Mouse (Mus musculus) limb, embryonic 14.5 days (tissue): ENCODE results near the gene Pdlim1. TPM values are rescaled to one million over a fixed set of nuclear protein-coding genes. Genes with fewer than 3 reads are reported as not detected.
A peak's percentile ranks its signal among the peaks of the same experiment; 100 is the strongest.

ENCODE experiments used
- ATAC-seq: fragments of 200-750 bp; cut with Nextera tagmentation; 2 replicates; pipeline ENCODE4 v1.8.0; 2017; ENCODE audit warnings: low read depth, moderate number of reproducible peaks, moderate TSS enrichment; ENCODE audit not compliant: low FRiP score
- DNase-seq: peaks from one replicate; pipeline ENCODE4 v3.0.0-alpha.2; 2015; ENCODE audit warnings: low spot score
- H3K27ac ChIP-seq: fragments of 300-500 bp; sonication (generic); replicated peaks from 2 replicates; pipeline ENCODE4 v1.5.1; 2014; ENCODE audit warnings: low read depth, mild to moderate bottlenecking, low read length, moderate library complexity, mixed read lengths
- H3K27me3 ChIP-seq: fragments of 300-500 bp; sonication (generic); 2 replicates; pipeline ENCODE4 v1.6.1; 2014; ENCODE audit warnings: low read length, mixed read lengths; ENCODE audit not compliant: control insufficient read depth, insufficient read depth
- H3K36me3 ChIP-seq: fragments of 300-500 bp; sonication (generic); 2 replicates; pipeline ENCODE4 v1.6.1; 2014; ENCODE audit warnings: mild to moderate bottlenecking, low read length, moderate library complexity, mixed read lengths; ENCODE audit not compliant: control insufficient read depth, insufficient read depth
- H3K4me1 ChIP-seq: fragments of 300-500 bp; sonication (generic); 2 replicates; pipeline ENCODE4 v1.6.1; 2014; ENCODE audit warnings: antibody characterized with exemption, low read length, mixed read lengths; ENCODE audit not compliant: control insufficient read depth, insufficient read depth
- H3K4me2 ChIP-seq: fragments of 300-500 bp; sonication (generic); replicated peaks from 2 replicates; pipeline ENCODE4 v1.6.1; 2014; ENCODE audit warnings: low read depth, mild to moderate bottlenecking, low read length, moderate library complexity; ENCODE audit not compliant: severe bottlenecking
- H3K4me3 ChIP-seq: fragments of 300-500 bp; sonication (generic); replicated peaks from 2 replicates; pipeline ENCODE4 v1.5.1; 2014; ENCODE audit warnings: low read length
- H3K9ac ChIP-seq: fragments of 300-500 bp; sonication (generic); 2 replicates; pipeline ENCODE4 v1.6.1; 2014; ENCODE audit warnings: mild to moderate bottlenecking, low read depth, low read length, moderate library complexity; ENCODE audit not compliant: severe bottlenecking
- H3K9me3 ChIP-seq: fragments of 300-500 bp; sonication (generic); 2 replicates; pipeline ENCODE4 v1.6.1; 2016; ENCODE audit warnings: low read length; ENCODE audit not compliant: control insufficient read depth
- POLR2A ChIP-seq: fragments of 200-500 bp; IDR thresholded peaks from 2 replicates; pipeline ENCODE4 v1.8.0; 2012; ENCODE audit warnings: inconsistent platforms, mild to moderate bottlenecking, moderate library complexity, borderline replicate concordance; ENCODE audit not compliant: insufficient read depth, insufficient read length; ENCODE audit errors: extremely low read depth
- WGBS: fragments of 180-500 bp; shearing (Covaris S2); extraction: QIAGEN DNeasy Blood & Tissue Kit; methylation state at CpG from one replicate; pipeline ENCODE4 v1.1.7; 2014; 5-methylcytosine and 5-hydroxymethylcytosine counted together
- polyA plus RNA-seq, 2 experiments: library from polyadenylated mRNA; depleted of rRNA in 1 of 2; stranded (reverse) in 1 of 2; unstranded in 1 of 2; fragments of >200 nt; fragmentation: Nextera tagmentation in 1 of 2; extraction: Ambion mirVana in 1 of 2; gene quantifications; 2 replicates each; pipeline versions ENCODE4 v1.2.1 to v1.2.3; 2012 to 2014

Gene Pdlim1
- polyA plus RNA-seq, 2 experiments, result 85.3 to 175 TPM

DNA sequence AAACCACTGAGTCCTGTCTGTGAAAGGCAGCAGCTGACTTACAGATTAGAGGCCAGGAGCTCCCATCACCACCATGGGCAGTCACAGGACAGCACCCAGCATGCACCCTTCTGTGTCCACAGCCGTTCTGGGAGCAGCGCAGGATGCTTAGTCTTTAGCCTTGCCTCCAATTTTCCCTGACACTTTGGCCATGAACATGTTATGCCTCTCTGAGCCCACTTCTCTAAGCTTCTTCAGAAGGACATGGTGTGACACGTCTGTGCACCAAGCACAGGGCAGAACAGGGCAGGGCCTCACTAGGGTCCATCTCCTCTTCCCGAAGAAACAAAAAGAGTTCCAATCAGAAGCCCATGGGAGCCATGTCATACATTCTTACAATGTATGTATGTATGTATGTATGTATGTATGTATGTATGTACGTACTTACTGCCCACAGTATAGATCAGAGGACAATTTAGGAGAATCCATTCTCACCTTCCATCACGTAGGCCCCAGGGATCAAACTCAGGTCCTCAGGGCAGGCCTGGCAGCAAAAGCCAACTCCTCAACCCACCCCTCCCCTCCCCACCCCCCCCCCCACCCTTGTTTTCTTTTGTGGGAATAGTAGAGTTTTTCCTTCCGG is 24.9 kb downstream of the Pdlim1 start:
- no peak for ATAC-seq
- no peak overlapping the region for H3K9ac ChIP-seq
- 80% methylated on average over 7 of the region's 7 CpGs for WGBS

DNA sequence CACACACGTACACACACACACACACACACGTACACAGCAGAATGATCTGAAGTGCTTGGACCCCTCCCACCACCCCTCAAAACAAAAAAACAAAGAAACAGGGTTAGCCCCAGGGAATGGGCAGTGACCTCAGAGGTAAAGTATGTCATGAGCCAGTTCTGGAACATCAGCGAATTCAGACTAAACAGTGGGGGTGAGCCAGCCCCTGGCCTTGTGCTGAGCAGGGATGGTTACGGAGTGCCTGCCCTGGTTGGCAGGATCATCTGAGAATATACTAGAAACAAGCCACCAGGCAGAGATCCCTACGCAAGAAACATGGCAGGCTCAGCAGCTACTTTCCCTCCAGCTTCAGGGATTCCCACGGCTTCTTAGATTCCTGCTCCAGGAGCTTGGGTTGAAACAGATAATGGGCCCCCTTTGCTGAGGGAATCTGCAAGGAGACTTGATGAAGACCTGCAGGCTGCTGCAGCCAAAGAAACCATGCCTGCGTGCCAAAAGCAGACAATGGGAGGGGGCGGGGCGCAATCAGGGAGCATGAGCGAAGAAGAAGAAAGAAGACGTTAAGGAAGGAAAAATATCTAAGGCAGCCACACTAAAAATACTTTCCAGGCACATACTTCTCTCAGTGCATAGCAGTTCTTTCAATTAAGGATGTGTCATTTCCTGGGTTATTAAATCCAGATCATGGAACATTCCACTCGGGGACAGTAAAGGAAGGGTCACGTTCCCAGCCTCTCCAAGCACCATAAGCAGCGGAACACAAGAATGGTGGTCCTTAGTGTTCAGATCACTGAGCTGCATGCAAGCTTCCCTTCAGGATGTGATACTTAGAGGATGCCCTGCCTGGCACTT is 30.6 kb downstream of the Pdlim1 start:
- Histone ChIP-seq H3K9me3 (no peaks in the 10 kb centered on the region), H3K36me3 (no peaks in the 10 kb centered on the region), H3K27ac (0 out of 2 replicates have a peak overlapping the region, but pooled peaks have one; percentile 10), H3K4me3 (no peak overlapping the region), H3K9ac (no peak overlapping the region), H3K4me2 (no peak overlapping the region), H3K4me1 (peaks cover 11% of the 10 kb centered on the region; the same call in 1 of the 2 replicates), H3K27me3 (no peaks in the 10 kb centered on the region)
- peak; percentile 53 for DNase-seq
- peak; percentile 64 for ATAC-seq
- WGBS, result 56% methylated on average over 14 of the region's 14 CpGs
- TF ChIP-seq POLR2A, result no peak

More for the DNA sequence above, 24.9 kb downstream of the Pdlim1 start:
- Histone ChIP-seq H3K27me3 (no peaks in the 10 kb centered on the region), H3K9me3 (no peaks in the 10 kb centered on the region), H3K4me3 (no peak overlapping the region), H3K4me1 (peaks cover 2% of the 10 kb centered on the region; the same call in 1 of the 2 replicates), H3K27ac (no peak overlapping the region), H3K36me3 (no peaks in the 10 kb centered on the region), H3K4me2 (no peak overlapping the region)
- DNase-seq, result no peak
- no peak for TF ChIP-seq POLR2A

DNA sequence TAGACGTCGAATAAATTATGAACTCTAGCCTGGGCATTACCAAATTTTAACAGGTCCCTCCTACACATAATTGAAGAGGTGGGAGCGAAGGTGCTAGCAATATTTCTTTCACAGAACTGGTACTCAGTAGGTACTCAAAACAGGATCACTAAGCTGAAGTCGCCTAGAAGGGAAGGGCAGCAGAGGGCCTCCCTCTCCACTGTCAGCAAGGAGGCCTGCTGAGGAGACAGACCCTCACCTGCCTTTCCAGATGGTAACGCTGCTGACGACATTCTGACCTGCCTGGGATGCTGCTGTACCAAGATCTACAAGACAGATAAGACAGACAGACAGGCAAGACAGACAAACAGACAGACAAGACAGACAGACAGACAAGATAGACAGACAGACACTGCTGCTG is 31.3 kb downstream of the Pdlim1 start:
- Histone ChIP-seq H3K9me3 (no peaks in the 10 kb centered on the region), H3K27ac (no peak overlapping the region), H3K4me2 (no peak overlapping the region), H3K36me3 (no peaks in the 10 kb centered on the region), H3K27me3 (no peaks in the 10 kb centered on the region), H3K9ac (no peak overlapping the region), H3K4me1 (peaks cover 11% of the 10 kb centered on the region; the same call in 1 of the 2 replicates), H3K4me3 (no peak overlapping the region)
- no peak for TF ChIP-seq POLR2A
- DNase-seq (no peak), ATAC-seq (no peak)
- WGBS, result 72% methylated on average over 6 of the region's 6 CpGs

DNA sequence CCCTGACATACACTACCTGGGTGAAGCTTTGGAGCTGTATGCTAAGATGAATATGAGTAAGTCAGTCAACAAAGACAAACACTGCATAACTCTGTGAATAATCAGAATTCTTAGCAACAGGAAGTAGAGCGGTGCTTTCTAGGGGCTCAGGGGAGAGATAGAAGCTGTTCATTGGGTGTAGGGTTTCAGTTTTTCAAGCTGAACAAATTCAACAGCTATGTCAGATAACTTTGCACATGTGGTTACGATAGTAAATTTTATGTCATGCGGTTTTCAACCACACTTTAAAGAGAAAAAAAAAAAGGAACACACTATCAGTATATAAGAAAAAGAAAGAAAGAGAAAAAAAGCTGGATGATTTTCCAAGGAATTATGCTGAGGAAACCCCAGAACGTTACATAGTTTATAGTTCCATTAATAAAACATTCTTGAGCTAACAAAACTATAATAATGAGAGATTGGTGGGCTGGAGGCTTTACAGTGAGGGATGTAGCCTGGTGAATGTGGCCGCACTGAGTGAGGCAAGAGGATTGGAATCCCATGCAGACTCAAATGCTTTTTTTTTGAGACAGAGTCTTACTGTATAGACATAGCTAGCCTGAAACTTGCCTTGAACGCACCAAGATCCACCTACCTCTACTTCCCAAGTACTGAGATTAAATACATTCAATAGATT is 33.3 kb downstream of the Pdlim1 start:
- Histone ChIP-seq H3K27me3 (no peaks in the 10 kb centered on the region), H3K4me3 (no peak overlapping the region), H3K9ac (no peak overlapping the region), H3K4me1 (peaks cover 11% of the 10 kb centered on the region; the same call in 1 of the 2 replicates), H3K9me3 (no peaks in the 10 kb centered on the region), H3K4me2 (no peak overlapping the region), H3K27ac (no peak overlapping the region), H3K36me3 (no peaks in the 10 kb centered on the region)
- TF ChIP-seq POLR2A, result no peak
- DNase-seq (peak; percentile 56), ATAC-seq (peak; percentile 73)
- WGBS, result 37% methylated on average over 6 of the region's 6 CpGs

DNA sequence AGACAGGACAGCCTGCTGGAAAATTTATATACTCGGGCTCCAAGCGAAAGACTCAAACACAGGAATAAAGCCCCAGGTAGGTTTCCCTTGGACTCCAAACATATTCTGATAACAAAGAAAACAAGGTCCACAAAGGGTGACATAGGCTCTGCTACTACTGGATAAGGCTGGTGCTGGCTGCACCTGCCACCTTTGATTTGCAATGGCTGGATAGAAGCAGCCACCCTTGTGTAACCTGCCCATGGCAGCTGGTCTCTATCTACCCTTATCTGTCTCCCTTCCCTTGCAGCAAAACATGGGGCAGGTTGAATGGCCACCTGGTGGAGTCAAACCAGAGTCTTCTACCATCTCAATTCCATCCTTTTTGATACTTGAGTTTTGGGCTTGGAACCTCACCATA is 39.1 kb downstream of the Pdlim1 start:
- Histone ChIP-seq H3K36me3 (no peaks in the 10 kb centered on the region), H3K4me2 (no peak overlapping the region), H3K27me3 (no peaks in the 10 kb centered on the region), H3K27ac (no peak overlapping the region), H3K4me1 (no peaks in the 10 kb centered on the region), H3K9me3 (no peaks in the 10 kb centered on the region), H3K4me3 (no peak overlapping the region), H3K9ac (no peak overlapping the region)
- 93% methylated on average over 2 of the region's 2 CpGs for WGBS
- no peak for TF ChIP-seq POLR2A
- no peak for ATAC-seq
- DNase-seq, result no peak
